Mouse (Mus musculus) cerebellum, adult 9-11 months (tissue): ENCODE measurements around the gene Wls.

Source experiments
- DNase-seq: peaks from one replicate; pipeline ENCODE4 v3.0.0; 2022

Wls gene

GRCm38 (mm10) chr3:159839481-159839880, at the start of gene Wls:
Gene Wls (plus strand): TSS chr3:159839672.
- peak; percentile 10 for DNase-seq

DNA sequence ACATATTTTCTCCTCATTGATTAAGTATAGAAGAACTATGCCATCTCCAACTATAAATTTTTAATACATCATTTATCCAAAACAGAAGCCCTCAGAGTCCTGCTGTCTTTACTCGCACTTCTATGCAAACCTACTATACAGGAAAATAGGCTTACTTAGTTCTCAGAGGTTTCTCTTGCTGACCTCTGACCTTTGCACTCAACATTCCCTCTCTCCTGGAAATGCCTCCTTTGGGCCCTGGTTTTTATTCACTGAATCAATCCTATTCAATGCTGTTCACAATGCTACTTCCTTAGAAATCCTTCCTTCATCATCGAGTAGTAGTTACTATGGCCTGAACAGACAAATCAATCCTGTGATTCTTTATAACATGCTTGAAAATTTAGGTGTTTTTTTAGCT, 49.7 kb upstream of the Wls start:
- no peak for DNase-seq

- no peak for DNase-seq
These were observed 7.9 kb upstream of the Wls start for GRCm38 (mm10) chr3:159831535-159831934.

DNA sequence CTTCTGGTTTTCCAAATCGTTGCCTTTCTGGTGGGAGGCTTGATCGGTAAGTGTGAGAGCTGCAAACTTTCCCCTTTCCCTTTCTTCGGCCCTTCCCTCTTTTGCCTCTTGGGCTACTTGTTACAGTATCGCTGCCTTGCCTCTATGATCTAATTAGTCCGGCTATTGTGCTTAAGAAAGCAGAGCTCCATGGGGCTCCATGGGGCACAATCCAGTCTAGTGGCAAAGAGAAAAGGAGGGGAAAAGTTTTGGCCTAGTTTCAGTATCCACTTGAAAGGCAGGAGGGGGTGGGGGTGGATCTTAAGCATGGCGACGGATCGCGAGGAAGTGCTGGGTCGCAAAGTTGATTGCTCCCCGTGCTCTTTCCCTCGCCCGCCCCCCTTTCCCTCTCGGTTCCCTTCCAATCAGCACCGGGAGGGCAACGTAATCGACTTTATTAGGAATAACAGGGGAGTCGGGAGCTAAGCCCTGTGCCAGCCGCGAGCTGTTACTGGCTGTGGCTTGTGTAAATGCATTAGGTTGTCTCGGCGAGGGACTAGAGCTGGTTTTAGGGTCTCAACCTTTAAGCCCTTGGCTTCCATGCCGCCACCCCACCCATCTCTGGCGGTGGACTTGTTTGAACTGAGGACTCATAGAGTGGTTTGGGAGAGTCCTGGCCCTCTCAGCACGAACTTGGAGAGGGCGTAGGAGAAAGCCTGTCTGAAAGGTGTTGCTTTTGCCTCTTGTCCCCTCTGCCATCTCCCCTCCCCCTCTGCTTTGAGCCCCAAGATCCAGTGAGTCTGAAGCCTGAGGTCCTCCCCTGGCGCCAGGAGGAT, 737 bp downstream of the Wls start:
- no peak for DNase-seq

- no peak for DNase-seq
These were observed 1.4 kb downstream of the Wls start for GRCm38 (mm10) chr3:159840817-159841390.

GRCm38 (mm10) chr3:159841458-159841857, 2.0 kb downstream of the Wls start:
- DNase-seq = no peak

DNA sequence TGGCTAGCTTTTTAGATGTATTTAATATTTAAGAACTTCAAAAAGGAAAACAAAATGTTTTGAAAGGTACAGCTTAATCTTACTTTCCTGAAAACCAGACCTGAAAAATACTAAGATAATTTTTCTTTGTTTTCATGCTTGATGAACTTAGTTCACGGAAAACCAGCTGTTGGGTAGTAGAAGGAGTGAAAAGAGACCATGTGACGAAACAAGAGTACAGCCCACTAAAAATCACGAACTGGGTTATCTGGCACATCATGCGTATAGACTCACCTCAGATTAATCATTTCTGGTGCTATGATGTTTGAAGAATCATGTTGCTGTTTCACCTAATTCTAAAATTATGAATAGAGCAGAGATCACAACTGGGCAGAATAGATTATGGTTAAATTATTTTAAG, 3.7 kb downstream of the Wls start:
- DNase-seq = no peak

- DNase-seq = no peak
These were observed 8.0 kb downstream of the Wls start for GRCm38 (mm10) chr3:159847410-159848016.

- no peak for DNase-seq
These were observed 8.7 kb downstream of the Wls start for GRCm38 (mm10) chr3:159848156-159848555.

- DNase-seq = no peak
These were observed 12.0 kb downstream of the Wls start for GRCm38 (mm10) chr3:159851476-159851875.

DNA sequence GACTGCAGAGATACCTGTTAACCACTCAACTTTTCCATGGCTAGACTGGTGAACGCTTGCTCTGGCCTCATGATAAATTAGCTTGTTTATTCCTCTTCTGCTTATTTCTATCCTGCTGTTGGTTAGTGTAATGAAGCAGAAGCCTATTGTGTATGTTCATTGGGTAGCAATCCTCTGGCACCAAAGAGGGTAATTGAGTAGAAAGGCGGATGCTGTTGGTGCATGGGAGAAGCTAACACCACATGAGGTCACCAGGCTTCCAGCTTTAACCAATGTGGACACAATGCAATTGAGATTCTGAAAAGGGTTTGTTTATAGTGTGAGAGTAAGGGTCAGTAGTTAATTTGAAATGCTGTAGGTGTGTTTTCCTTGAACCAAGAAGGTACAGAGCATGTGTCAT, 12.5 kb downstream of the Wls start:
- DNase-seq = no peak

- no peak for DNase-seq
These were observed 17.6 kb downstream of the Wls start for GRCm38 (mm10) chr3:159857112-159857511.

GRCm38 (mm10) chr3:159865691-159866090, 26.2 kb downstream of the Wls start:
- no peak for DNase-seq

DNA sequence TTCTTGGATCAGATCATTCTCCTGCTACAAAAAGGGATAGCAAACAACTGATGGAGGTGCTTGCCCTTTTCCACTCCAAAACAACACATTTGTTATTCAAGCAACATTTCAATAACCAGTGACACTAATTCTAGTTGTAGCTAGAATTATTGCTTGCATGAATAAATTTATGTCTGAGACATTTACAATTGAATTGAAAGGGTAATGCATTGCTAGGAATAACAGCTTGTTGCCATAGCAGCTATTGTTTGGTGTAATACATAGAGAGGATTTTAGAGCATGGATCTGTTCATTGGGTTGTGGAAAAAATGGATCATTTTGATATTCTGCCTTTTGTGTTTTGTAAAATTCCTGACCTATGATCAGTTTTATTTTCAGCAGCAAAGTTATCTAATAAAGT, 39.5 kb downstream of the Wls start:
- no peak for DNase-seq

GRCm38 (mm10) chr3:159883325-159883724, 43.9 kb downstream of the Wls start:
- DNase-seq = no peak

- no peak for DNase-seq
These were observed 45.3 kb downstream of the Wls start for GRCm38 (mm10) chr3:159884802-159885201.

- peak; percentile 9 for DNase-seq
These were observed 45.8 kb downstream of the Wls start for GRCm38 (mm10) chr3:159885271-159885670.

DNA sequence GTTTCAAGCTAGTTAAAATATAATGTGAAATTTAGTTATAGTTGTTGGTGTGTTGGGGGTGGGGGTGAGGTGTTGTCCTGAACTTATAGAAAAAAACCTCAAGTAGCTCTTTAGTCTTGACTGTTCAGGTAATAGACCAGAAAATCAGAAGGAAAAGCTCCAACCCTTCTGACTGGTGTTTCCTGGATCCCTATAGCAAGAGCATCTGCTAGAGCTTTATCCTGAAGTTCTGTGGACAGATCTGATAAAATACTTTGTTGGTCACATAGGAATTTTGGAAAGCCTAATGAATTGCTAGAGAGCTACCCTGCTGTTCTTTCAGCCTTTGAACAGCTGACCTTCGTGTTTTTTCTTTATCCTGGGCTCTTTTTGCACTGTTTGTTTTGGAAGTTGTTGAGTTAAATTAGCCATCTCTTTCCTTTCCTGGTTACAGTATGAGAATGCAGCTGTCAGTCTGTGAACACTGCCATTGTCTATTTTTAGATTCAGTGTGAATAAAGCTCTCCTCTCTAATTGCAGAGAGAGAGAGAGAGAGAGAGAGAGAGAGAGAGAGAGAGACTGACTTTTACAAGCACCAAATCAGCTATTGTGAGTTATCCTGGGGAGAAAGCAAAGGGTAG, 46.4 kb downstream of the Wls start:
- DNase-seq = no peak

DNA sequence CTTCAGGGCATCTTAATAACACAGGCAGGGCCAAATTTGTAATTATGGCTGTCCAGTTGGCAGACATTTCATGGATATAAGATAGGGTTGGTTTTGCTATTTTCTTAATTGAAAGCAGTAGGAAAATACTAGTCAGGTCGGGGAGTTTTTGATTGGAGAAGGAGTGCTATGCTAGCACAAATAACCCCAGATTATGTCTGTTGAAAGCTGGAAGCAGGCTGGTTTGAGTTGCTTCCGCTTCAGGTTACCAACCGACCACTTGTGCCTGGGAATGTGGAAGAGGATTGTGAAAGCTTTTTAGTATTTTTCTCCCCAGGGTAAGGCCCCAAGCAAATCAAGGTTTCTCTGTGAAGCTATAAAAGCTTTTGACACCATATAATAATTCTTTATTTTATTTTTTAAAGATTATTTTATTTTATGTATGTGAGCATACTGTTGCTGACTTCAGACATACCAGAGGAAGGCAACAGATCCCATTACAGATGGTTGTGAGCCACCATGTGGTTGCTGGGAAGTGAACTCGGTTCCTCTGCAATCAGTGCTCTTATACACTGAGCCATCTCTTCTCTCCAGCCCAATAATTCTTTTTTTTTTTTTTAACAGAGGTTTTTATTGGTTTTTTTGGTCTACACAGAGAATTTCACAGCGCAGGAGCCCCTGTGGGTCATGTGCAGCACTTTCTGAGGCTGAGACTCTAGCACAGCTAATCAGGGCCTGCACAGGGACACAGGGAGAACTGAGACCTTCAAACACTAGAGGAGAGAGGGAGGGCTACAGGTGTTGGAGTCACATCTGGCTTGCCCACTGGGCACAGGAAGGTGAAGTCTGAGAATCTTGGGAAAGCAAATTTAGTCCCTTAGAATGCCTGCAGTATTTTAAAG, 50.9 kb downstream of the Wls start:
- no peak for DNase-seq

GRCm38 (mm10) chr3:159891057-159891752, 51.7 kb downstream of the Wls start:
- no peak for DNase-seq

DNA sequence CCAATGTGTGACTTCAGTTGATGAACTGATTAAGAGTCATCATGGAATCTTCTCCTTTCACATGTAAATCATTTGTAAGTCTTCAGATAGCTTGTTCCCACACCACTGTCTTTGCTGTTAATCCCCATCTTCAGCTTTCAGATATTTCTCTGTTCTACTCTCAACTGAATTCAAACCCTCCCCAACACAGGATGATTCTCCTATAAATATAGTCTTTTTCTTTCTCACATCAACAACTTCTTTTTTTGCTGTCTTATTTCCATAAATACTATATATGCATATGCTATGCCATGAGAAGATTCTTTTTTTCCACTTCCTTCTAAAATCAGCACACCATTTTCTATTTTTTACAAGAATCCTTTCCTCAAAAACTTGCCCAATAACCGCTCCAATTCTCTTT, 67.9 kb downstream of the Wls start:
- DNase-seq = no peak
